Mouse (Mus musculus): ENCODE measurements around the gene Tigd3.

Gene Tigd3

GRCm38 (mm10) chr19:5894002-5894678 is at the start of gene Tigd3:
TSS of gene Tigd3 (minus strand) at chr19:5894149.
- DNase-seq (ENCODE audit: low spot score): peak; percentile 83

- no peak for DNase-seq (ENCODE audit: low spot score)
Measured at GRCm38 (mm10) chr19:5943404-5943803, 49.5 kb upstream of the Tigd3 start.

- no peak for DNase-seq (ENCODE audit: low spot score)
Measured at GRCm38 (mm10) chr19:5942581-5942980, 48.6 kb upstream of the Tigd3 start.

- no peak for DNase-seq (ENCODE audit: low spot score)
Measured at GRCm38 (mm10) chr19:5940656-5941055, 46.7 kb upstream of the Tigd3 start.

GRCm38 (mm10) chr19:5940173-5940572 is 46.2 kb upstream of the Tigd3 start:
- DNase-seq (ENCODE audit: low spot score): no peak

GRCm38 (mm10) chr19:5939715-5940114 is 45.8 kb upstream of the Tigd3 start:
- no peak for DNase-seq (ENCODE audit: low spot score)

- no peak for DNase-seq (ENCODE audit: low spot score)
Measured at GRCm38 (mm10) chr19:5938516-5938915, 44.6 kb upstream of the Tigd3 start.

- DNase-seq (ENCODE audit: low spot score): no peak
Measured at GRCm38 (mm10) chr19:5937836-5938406, 44.0 kb upstream of the Tigd3 start.

GRCm38 (mm10) chr19:5937095-5937835 is 43.3 kb upstream of the Tigd3 start:
- DNase-seq (ENCODE audit: low spot score): no peak

GRCm38 (mm10) chr19:5935691-5936090 is 41.7 kb upstream of the Tigd3 start:
- DNase-seq (ENCODE audit: low spot score): no peak

- no peak for DNase-seq (ENCODE audit: low spot score)
Measured at GRCm38 (mm10) chr19:5935266-5935665, 41.3 kb upstream of the Tigd3 start.

GRCm38 (mm10) chr19:5929634-5930596 is 36.0 kb upstream of the Tigd3 start:
- no peak for DNase-seq (ENCODE audit: low spot score)

GRCm38 (mm10) chr19:5928546-5928945 is 34.6 kb upstream of the Tigd3 start:
- DNase-seq (ENCODE audit: low spot score): no peak

- no peak for DNase-seq (ENCODE audit: low spot score)
Measured at GRCm38 (mm10) chr19:5928104-5928503, 34.2 kb upstream of the Tigd3 start.

- DNase-seq (ENCODE audit: low spot score): no peak
Measured at GRCm38 (mm10) chr19:5927532-5927931, 33.6 kb upstream of the Tigd3 start.

- DNase-seq (ENCODE audit: low spot score): no peak
Measured at GRCm38 (mm10) chr19:5927026-5927425, 33.1 kb upstream of the Tigd3 start.

GRCm38 (mm10) chr19:5925311-5925855 is 31.4 kb upstream of the Tigd3 start:
- DNase-seq (ENCODE audit: low spot score): no peak

GRCm38 (mm10) chr19:5924713-5925093 is 30.8 kb upstream of the Tigd3 start, which contains the start of gene Cdc42ep2:
TSS of gene Cdc42ep2 (minus strand) at chr19:5924816.
- DNase-seq (ENCODE audit: low spot score): peak; percentile 63

GRCm38 (mm10) chr19:5923990-5924712 is 30.2 kb upstream of the Tigd3 start:
- peak; percentile 81 for DNase-seq (ENCODE audit: low spot score)

GRCm38 (mm10) chr19:5922963-5923362 is 29.0 kb upstream of the Tigd3 start:
- no peak for DNase-seq (ENCODE audit: low spot score)

Measured in layer of hippocampus, adult 9-10 months (tissue).